Mouse (Mus musculus): ENCODE measurements around the gene Prdx1. TPM values are rescaled to one million over a fixed set of nuclear protein-coding genes. Genes with fewer than 3 reads are reported as not detected.

The Prdx1 gene
- polyA plus RNA-seq (2015; fragmentation: Nextera tagmentation; extraction: Ambion mirVana): 410 and 427 TPM in 2 replicates

GRCm38 (mm10) chr4:116685402-116686061 lies at the start of gene Prdx1:
TSS of gene Prdx1 (plus strand) at chr4:116685544.
- H3K4me1 ChIP-seq (ENCODE audit: control insufficient read depth, insufficient read depth, low read length): peaks cover 11% of the 10 kb centered on the region
- peak; percentile 96 for ATAC-seq
- H3K4me2 ChIP-seq (ENCODE audit: low read length): peak within 1 kb of the TSS; percentile 64
- H3K9me3 ChIP-seq (replicated peaks; ENCODE audit: control insufficient read depth, low read length, poor library complexity, severe bottlenecking): no peaks in the 10 kb centered on the region
- H3K36me3 ChIP-seq (ENCODE audit: control insufficient read depth, insufficient read depth, low read length): no peaks in the 10 kb centered on the region
- WGBS: under 1% methylated on average over 56 of the region's 56 CpGs
- peak within 1 kb of the TSS; percentile 82 for H3K27ac ChIP-seq (ENCODE audit: low read length)
- peak within 1 kb of the TSS; percentile 74 for H3K4me3 ChIP-seq (ENCODE audit: low read depth, low read length)
- peak within 1 kb of the TSS; percentile 74 for H3K9ac ChIP-seq (ENCODE audit: low read depth, low read length)
- H3K27me3 ChIP-seq (ENCODE audit: control insufficient read depth, insufficient read depth, low read depth, low read length): no peaks in the 10 kb centered on the region

- H3K9me3 ChIP-seq (replicated peaks; ENCODE audit: control insufficient read depth, low read length, poor library complexity, severe bottlenecking): no peaks in the 10 kb centered on the region
- H3K36me3 ChIP-seq (ENCODE audit: control insufficient read depth, insufficient read depth, low read length): peaks cover 48% of the 10 kb centered on the region
- no peak overlapping the region for H3K27ac ChIP-seq (ENCODE audit: low read length)
- H3K9ac ChIP-seq (ENCODE audit: low read depth, low read length): no peak overlapping the region
- ATAC-seq: no peak
- H3K27me3 ChIP-seq (ENCODE audit: control insufficient read depth, insufficient read depth, low read depth, low read length): no peaks in the 10 kb centered on the region
- no peak overlapping the region for H3K4me3 ChIP-seq (ENCODE audit: low read depth, low read length)
- H3K4me2 ChIP-seq (ENCODE audit: low read length): no peak overlapping the region
- H3K4me1 ChIP-seq (ENCODE audit: control insufficient read depth, insufficient read depth, low read length): no peaks in the 10 kb centered on the region
- 98% methylated on average over 6 of the region's 6 CpGs for WGBS
Measured at GRCm38 (mm10) chr4:116638821-116639220, 46.5 kb upstream of the Prdx1 start.

- Histone ChIP-seq H3K4me3 (ENCODE audit: low read depth, low read length) (no peak overlapping the region), H3K4me1 (ENCODE audit: control insufficient read depth, insufficient read depth, low read length) (peaks cover 3% of the 10 kb centered on the region), H3K36me3 (ENCODE audit: control insufficient read depth, insufficient read depth, low read length) (peaks cover 35% of the 10 kb centered on the region), H3K9me3 (replicated peaks; ENCODE audit: control insufficient read depth, low read length, poor library complexity, severe bottlenecking) (no peaks in the 10 kb centered on the region), H3K4me2 (ENCODE audit: low read length) (no peak overlapping the region), H3K9ac (ENCODE audit: low read depth, low read length) (no peak overlapping the region), H3K27ac (ENCODE audit: low read length) (no peak overlapping the region), H3K27me3 (ENCODE audit: control insufficient read depth, insufficient read depth, low read depth, low read length) (no peaks in the 10 kb centered on the region)
- ATAC-seq: no peak
- WGBS: 88% methylated on average over 1 of the region's 1 CpGs
Measured at GRCm38 (mm10) chr4:116642071-116642470, 43.3 kb upstream of the Prdx1 start.

- no peak overlapping the region for H3K4me2 ChIP-seq (ENCODE audit: low read length)
Measured at GRCm38 (mm10) chr4:116644326-116644725, 41.0 kb upstream of the Prdx1 start.

GRCm38 (mm10) chr4:116645624-116646023 lies 39.7 kb upstream of the Prdx1 start:
- Histone ChIP-seq H3K4me1 (ENCODE audit: control insufficient read depth, insufficient read depth, low read length) (peaks cover 29% of the 10 kb centered on the region), H3K9ac (ENCODE audit: low read depth, low read length) (no peak overlapping the region), H3K4me2 (ENCODE audit: low read length) (no peak overlapping the region), H3K36me3 (ENCODE audit: control insufficient read depth, insufficient read depth, low read length) (peaks cover 14% of the 10 kb centered on the region), H3K27me3 (ENCODE audit: control insufficient read depth, insufficient read depth, low read depth, low read length) (no peaks in the 10 kb centered on the region), H3K9me3 (replicated peaks; ENCODE audit: control insufficient read depth, low read length, poor library complexity, severe bottlenecking) (no peaks in the 10 kb centered on the region), H3K27ac (ENCODE audit: low read length) (no peak overlapping the region), H3K4me3 (ENCODE audit: low read depth, low read length) (no peak overlapping the region)
- ATAC-seq: no peak
- 91% methylated on average over 7 of the region's 7 CpGs for WGBS

More at GRCm38 (mm10) chr4:116644326-116644725, 41.0 kb upstream of the Prdx1 start:
- no peaks in the 10 kb centered on the region for H3K9me3 ChIP-seq (replicated peaks; ENCODE audit: control insufficient read depth, low read length, poor library complexity, severe bottlenecking)
- peaks cover 18% of the 10 kb centered on the region for H3K4me1 ChIP-seq (ENCODE audit: control insufficient read depth, insufficient read depth, low read length)
- 47% methylated on average over 6 of the region's 6 CpGs for WGBS
- H3K27ac ChIP-seq (ENCODE audit: low read length): no peak overlapping the region
- ATAC-seq: no peak
- peaks cover 22% of the 10 kb centered on the region for H3K36me3 ChIP-seq (ENCODE audit: control insufficient read depth, insufficient read depth, low read length)
- no peak overlapping the region for H3K9ac ChIP-seq (ENCODE audit: low read depth, low read length)
- H3K27me3 ChIP-seq (ENCODE audit: control insufficient read depth, insufficient read depth, low read depth, low read length): no peaks in the 10 kb centered on the region
- H3K4me3 ChIP-seq (ENCODE audit: low read depth, low read length): no peak overlapping the region

GRCm38 (mm10) chr4:116649411-116649810 lies 35.9 kb upstream of the Prdx1 start:
- no peak overlapping the region for H3K9ac ChIP-seq (ENCODE audit: low read depth, low read length)
- H3K4me1 ChIP-seq (ENCODE audit: control insufficient read depth, insufficient read depth, low read length): peaks cover 34% of the 10 kb centered on the region
- 96% methylated on average over 2 of the region's 2 CpGs for WGBS
- H3K4me2 ChIP-seq (ENCODE audit: low read length): peak overlapping the region; percentile 75
- no peaks in the 10 kb centered on the region for H3K9me3 ChIP-seq (replicated peaks; ENCODE audit: control insufficient read depth, low read length, poor library complexity, severe bottlenecking)
- H3K4me3 ChIP-seq (ENCODE audit: low read depth, low read length): no peak overlapping the region
- no peaks in the 10 kb centered on the region for H3K36me3 ChIP-seq (ENCODE audit: control insufficient read depth, insufficient read depth, low read length)
- H3K27ac ChIP-seq (ENCODE audit: low read length): no peak overlapping the region
- H3K27me3 ChIP-seq (ENCODE audit: control insufficient read depth, insufficient read depth, low read depth, low read length): no peaks in the 10 kb centered on the region
- ATAC-seq: no peak

- Histone ChIP-seq H3K4me1 (ENCODE audit: control insufficient read depth, insufficient read depth, low read length) (peaks cover 34% of the 10 kb centered on the region), H3K4me3 (ENCODE audit: low read depth, low read length) (peak overlapping the region; percentile 81), H3K27ac (ENCODE audit: low read length) (peak overlapping the region; percentile 82), H3K27me3 (ENCODE audit: control insufficient read depth, insufficient read depth, low read depth, low read length) (no peaks in the 10 kb centered on the region), H3K9me3 (replicated peaks; ENCODE audit: control insufficient read depth, low read length, poor library complexity, severe bottlenecking) (no peaks in the 10 kb centered on the region), H3K4me2 (ENCODE audit: low read length) (peak overlapping the region; percentile 75), H3K36me3 (ENCODE audit: control insufficient read depth, insufficient read depth, low read length) (no peaks in the 10 kb centered on the region), H3K9ac (ENCODE audit: low read depth, low read length) (peak overlapping the region; percentile 95)
- 52% methylated on average over 5 of the region's 5 CpGs for WGBS
- no peak for ATAC-seq
Measured at GRCm38 (mm10) chr4:116650365-116650764, 35.0 kb upstream of the Prdx1 start.

- Histone ChIP-seq H3K4me3 (ENCODE audit: low read depth, low read length) (peak within 1 kb of the TSS; percentile 81), H3K4me2 (ENCODE audit: low read length) (peak within 1 kb of the TSS; percentile 75), H3K27ac (ENCODE audit: low read length) (peak within 1 kb of the TSS; percentile 82), H3K27me3 (ENCODE audit: control insufficient read depth, insufficient read depth, low read depth, low read length) (no peaks in the 10 kb centered on the region), H3K9ac (ENCODE audit: low read depth, low read length) (peak within 1 kb of the TSS; percentile 95), H3K9me3 (replicated peaks; ENCODE audit: control insufficient read depth, low read length, poor library complexity, severe bottlenecking) (no peaks in the 10 kb centered on the region), H3K36me3 (ENCODE audit: control insufficient read depth, insufficient read depth, low read length) (no peaks in the 10 kb centered on the region), H3K4me1 (ENCODE audit: control insufficient read depth, insufficient read depth, low read length) (peaks cover 34% of the 10 kb centered on the region)
- peak; percentile 100 for ATAC-seq
- 0% methylated on average over 39 of the region's 39 CpGs for WGBS
Measured at GRCm38 (mm10) chr4:116650924-116651796, 34.2 kb upstream of the Prdx1 start, which contains the start of gene Akr1a1. TSS of gene Akr1a1 (minus strand) at chr4:116651680.

- Histone ChIP-seq H3K9me3 (replicated peaks; ENCODE audit: control insufficient read depth, low read length, poor library complexity, severe bottlenecking) (no peaks in the 10 kb centered on the region), H3K27ac (ENCODE audit: low read length) (peak overlapping the region; percentile 58), H3K4me1 (ENCODE audit: control insufficient read depth, insufficient read depth, low read length) (peaks cover 32% of the 10 kb centered on the region), H3K4me2 (ENCODE audit: low read length) (peak overlapping the region; percentile 65), H3K9ac (ENCODE audit: low read depth, low read length) (peak overlapping the region; percentile 55), H3K36me3 (ENCODE audit: control insufficient read depth, insufficient read depth, low read length) (no peaks in the 10 kb centered on the region), H3K4me3 (ENCODE audit: low read depth, low read length) (peak overlapping the region; percentile 81), H3K27me3 (ENCODE audit: control insufficient read depth, insufficient read depth, low read depth, low read length) (no peaks in the 10 kb centered on the region)
- no peak; the same call in 1 of the 2 replicates for ATAC-seq
- 9% methylated on average over 6 of the region's 6 CpGs for WGBS
Measured at GRCm38 (mm10) chr4:116651797-116652135, 33.6 kb upstream of the Prdx1 start.
